Mouse (Mus musculus): Measurements from ENCODE around the gene Ccno. TPM values are rescaled to one million over a fixed set of nuclear protein-coding genes. Genes with fewer than 3 reads are reported as not detected.
A peak's percentile ranks its signal among the peaks of the same experiment; 100 is the strongest.
"Not testable (repeated sequence)": the region's sequence is repeated elsewhere in the genome, so short reads cannot be mapped to it uniquely, and the experiment has no call there.

Gene Ccno
- polyA plus RNA-seq, 1 experiment from 2014 or later = 2.1 TPM

- Histone ChIP-seq H3K4me2 (replicated peaks) (no peak overlapping the region), H3K36me3 (replicated peaks; ENCODE audit: control insufficient read depth, insufficient read depth) (no peaks in the 10 kb centered on the region), H3K4me3 (replicated peaks; ENCODE audit: low read length) (no peak overlapping the region), H3K27ac (no peak overlapping the region), H3K9me3 (ENCODE audit: control insufficient read depth, low read length) (no peaks in the 10 kb centered on the region), H3K9ac (no peak overlapping the region), H3K27me3 (ENCODE audit: control insufficient read depth, insufficient read depth, low read length) (peaks cover 95% of the 10 kb centered on the region), H3K4me1 (replicated peaks; ENCODE audit: control insufficient read depth, insufficient read depth, low read length) (peaks cover 17% of the 10 kb centered on the region; the same call in 1 of the 2 replicates)
- no peak for DNase-seq (ENCODE audit: low spot score)
- 61% methylated on average over 6 of the region's 6 CpGs for WGBS
- no peak for ATAC-seq (ENCODE audit: low FRiP score)
Observed at GRCm38 (mm10) chr13:112997369-112997768, 9.8 kb downstream of the Ccno start.

- Histone ChIP-seq H3K4me1 (replicated peaks; ENCODE audit: control insufficient read depth, insufficient read depth, low read length) (peaks cover 17% of the 10 kb centered on the region; the same call in 1 of the 2 replicates), H3K9me3 (ENCODE audit: control insufficient read depth, low read length) (no peaks in the 10 kb centered on the region), H3K27ac (no peak overlapping the region), H3K4me3 (replicated peaks; ENCODE audit: low read length) (peak overlapping the region; percentile 42), H3K27me3 (ENCODE audit: control insufficient read depth, insufficient read depth, low read length) (peaks cover 83% of the 10 kb centered on the region), H3K36me3 (replicated peaks; ENCODE audit: control insufficient read depth, insufficient read depth) (no peaks in the 10 kb centered on the region), H3K9ac (peak overlapping the region; percentile 57), H3K4me2 (replicated peaks) (peak overlapping the region; percentile 90)
- ATAC-seq (ENCODE audit: low FRiP score) (peak; percentile 61), DNase-seq (ENCODE audit: low spot score) (peak; percentile 42)
- under 1% methylated on average over 46 of the region's 46 CpGs for WGBS
Observed at GRCm38 (mm10) chr13:112998427-112999201, 11.0 kb downstream of the Ccno start.

GRCm38 (mm10) chr13:113000090-113000489 is 12.5 kb downstream of the Ccno start:
- 68% methylated on average over 3 of the region's 3 CpGs for WGBS
- DNase-seq (ENCODE audit: low spot score) = no peak
- ATAC-seq (ENCODE audit: low FRiP score) = no peak
- Histone ChIP-seq H3K4me3 (replicated peaks; ENCODE audit: low read length) (no peak overlapping the region), H3K36me3 (replicated peaks; ENCODE audit: control insufficient read depth, insufficient read depth) (no peaks in the 10 kb centered on the region), H3K27ac (no peak overlapping the region), H3K4me1 (replicated peaks; ENCODE audit: control insufficient read depth, insufficient read depth, low read length) (0 out of 2 replicates have a peak, but pooled peaks cover 12% of the 10 kb centered on the region), H3K4me2 (replicated peaks) (no peak overlapping the region), H3K9ac (no peak overlapping the region), H3K9me3 (ENCODE audit: control insufficient read depth, low read length) (no peaks in the 10 kb centered on the region), H3K27me3 (ENCODE audit: control insufficient read depth, insufficient read depth, low read length) (peaks cover 68% of the 10 kb centered on the region)

GRCm38 (mm10) chr13:113000576-113001318 is 13.1 kb downstream of the Ccno start:
- Histone ChIP-seq H3K9me3 (ENCODE audit: control insufficient read depth, low read length) (no peaks in the 10 kb centered on the region), H3K27me3 (ENCODE audit: control insufficient read depth, insufficient read depth, low read length) (peaks cover 62% of the 10 kb centered on the region), H3K4me2 (replicated peaks) (no peak overlapping the region), H3K9ac (no peak overlapping the region), H3K36me3 (replicated peaks; ENCODE audit: control insufficient read depth, insufficient read depth) (no peaks in the 10 kb centered on the region), H3K4me3 (replicated peaks; ENCODE audit: low read length) (no peak overlapping the region), H3K27ac (no peak overlapping the region), H3K4me1 (replicated peaks; ENCODE audit: control insufficient read depth, insufficient read depth, low read length) (0 out of 2 replicates have a peak, but pooled peaks cover 12% of the 10 kb centered on the region)
- WGBS = 78% methylated on average over 9 of the region's 9 CpGs
- ATAC-seq (ENCODE audit: low FRiP score) (no peak), DNase-seq (ENCODE audit: low spot score) (no peak)

GRCm38 (mm10) chr13:113012683-113013082 is 25.1 kb downstream of the Ccno start:
- ATAC-seq (ENCODE audit: low FRiP score) = no peak
- no peak overlapping the region for H3K4me3 ChIP-seq (replicated peaks; ENCODE audit: low read length)
- WGBS = 84% methylated on average over 6 of the region's 6 CpGs

GRCm38 (mm10) chr13:113013174-113013953 is 25.8 kb downstream of the Ccno start:
- H3K4me2 ChIP-seq (replicated peaks); H3K9ac ChIP-seq: not testable (repeated sequence)
- 60% methylated on average over 18 of the region's 20 CpGs for WGBS

More at GRCm38 (mm10) chr13:113012683-113013082, 25.1 kb downstream of the Ccno start:
- Histone ChIP-seq H3K27me3 (ENCODE audit: control insufficient read depth, insufficient read depth, low read length) (no peaks in the 10 kb centered on the region), H3K4me1 (replicated peaks; ENCODE audit: control insufficient read depth, insufficient read depth, low read length) (no peaks in the 10 kb centered on the region), H3K27ac (no peak overlapping the region), H3K4me2 (replicated peaks) (no peak overlapping the region), H3K9ac (no peak overlapping the region), H3K36me3 (replicated peaks; ENCODE audit: control insufficient read depth, insufficient read depth) (no peaks in the 10 kb centered on the region), H3K9me3 (ENCODE audit: control insufficient read depth, low read length) (no peaks in the 10 kb centered on the region)
- no peak for DNase-seq (ENCODE audit: low spot score)

GRCm38 (mm10) chr13:113021521-113021920 is 33.9 kb downstream of the Ccno start:
- Histone ChIP-seq H3K36me3 (replicated peaks; ENCODE audit: control insufficient read depth, insufficient read depth) (no peaks in the 10 kb centered on the region), H3K9ac (no peak overlapping the region), H3K9me3 (ENCODE audit: control insufficient read depth, low read length) (no peaks in the 10 kb centered on the region), H3K4me2 (replicated peaks) (no peak overlapping the region), H3K27me3 (ENCODE audit: control insufficient read depth, insufficient read depth, low read length) (peaks cover 6% of the 10 kb centered on the region; the same call in 1 of the 2 replicates), H3K27ac (no peak overlapping the region), H3K4me1 (replicated peaks; ENCODE audit: control insufficient read depth, insufficient read depth, low read length) (no peaks in the 10 kb centered on the region), H3K4me3 (replicated peaks; ENCODE audit: low read length) (no peak overlapping the region)
- ATAC-seq (ENCODE audit: low FRiP score) = no peak
- 89% methylated on average over 2 of the region's 2 CpGs for WGBS
- no peak for DNase-seq (ENCODE audit: low spot score)

More at GRCm38 (mm10) chr13:113013174-113013953, 25.8 kb downstream of the Ccno start:
- H3K27me3 ChIP-seq (ENCODE audit: control insufficient read depth, insufficient read depth, low read length); H3K9me3 ChIP-seq (ENCODE audit: control insufficient read depth, low read length); H3K36me3 ChIP-seq (replicated peaks; ENCODE audit: control insufficient read depth, insufficient read depth); H3K4me1 ChIP-seq (replicated peaks; ENCODE audit: control insufficient read depth, insufficient read depth, low read length); DNase-seq (ENCODE audit: low spot score); H3K27ac ChIP-seq; H3K4me3 ChIP-seq (replicated peaks; ENCODE audit: low read length); ATAC-seq (ENCODE audit: low FRiP score): not testable (repeated sequence)

- Histone ChIP-seq H3K9ac (no peak overlapping the region), H3K4me1 (replicated peaks; ENCODE audit: control insufficient read depth, insufficient read depth, low read length) (no peaks in the 10 kb centered on the region), H3K27ac (no peak overlapping the region), H3K9me3 (ENCODE audit: control insufficient read depth, low read length) (no peaks in the 10 kb centered on the region), H3K27me3 (ENCODE audit: control insufficient read depth, insufficient read depth, low read length) (peaks cover 6% of the 10 kb centered on the region; the same call in 1 of the 2 replicates), H3K4me3 (replicated peaks; ENCODE audit: low read length) (no peak overlapping the region), H3K36me3 (replicated peaks; ENCODE audit: control insufficient read depth, insufficient read depth) (no peaks in the 10 kb centered on the region), H3K4me2 (replicated peaks) (no peak overlapping the region)
- ATAC-seq (ENCODE audit: low FRiP score) (no peak), DNase-seq (ENCODE audit: low spot score) (no peak)
- 76% methylated on average over 8 of the region's 8 CpGs for WGBS
Observed at GRCm38 (mm10) chr13:113022467-113022866, 34.9 kb downstream of the Ccno start.

Data from hindbrain, embryonic 14.5 days (tissue).